Mouse (Mus musculus): ENCODE data around the gene Smlr1. TPM values are rescaled to one million over a fixed set of nuclear protein-coding genes. Genes with fewer than 3 reads are reported as not detected.

Smlr1 gene
- polyA plus RNA-seq, 1 experiment = not detected

- DNase-seq (ENCODE audit: low read depth) = no peak
Measured at GRCm38 (mm10) chr10:25499323-25500071, 36.6 kb downstream of the Smlr1 start.

- no peak for DNase-seq (ENCODE audit: low read depth)
Measured at GRCm38 (mm10) chr10:25488456-25488855, 47.6 kb downstream of the Smlr1 start.

GRCm38 (mm10) chr10:25482791-25483190 lies 53.3 kb downstream of the Smlr1 start:
- no peak for DNase-seq (ENCODE audit: low read depth)

- DNase-seq (ENCODE audit: low read depth) = no peak
Measured at GRCm38 (mm10) chr10:25479716-25480115, 56.4 kb downstream of the Smlr1 start.

Other genes with a start within 250 kb of the Smlr1 start
- gene Akap7, start 228.4 kb downstream of the Smlr1 start, polyA plus RNA-seq (2012; rRNA removed) = 11.1 and 11.2 TPM in 2 replicates
- 80.5 and 80.8 TPM in 2 replicates for gene Epb41l2, start 176.5 kb downstream of the Smlr1 start, polyA plus RNA-seq (2012; rRNA removed)

Measured in gonadal fat pad, adult 2 months (tissue).